Mouse (Mus musculus) intestine, postnatal 0 days (tissue): ENCODE results near the gene 4930432M17Rik. TPM values are rescaled to one million over a fixed set of nuclear protein-coding genes. Genes with fewer than 3 reads are reported as not detected.

ENCODE experiments used
- ATAC-seq: fragments of 200-750 bp; cut with Nextera tagmentation; 2 replicates; pipeline ENCODE4 v1.8.0; 2017; ENCODE audit warnings: mild to moderate bottlenecking, moderate TSS enrichment, moderate library complexity
- H3K27ac ChIP-seq: fragments of 300-500 bp; sonication (generic); 2 replicates; pipeline ENCODE4 v1.5.1; 2014; ENCODE audit warnings: mild to moderate bottlenecking, low read depth, low read length, moderate library complexity
- H3K27me3 ChIP-seq: fragments of 300-500 bp; sonication (generic); replicated peaks from 2 replicates; pipeline ENCODE4 v1.6.1; 2014; ENCODE audit warnings: low read length, mixed read lengths; ENCODE audit not compliant: control insufficient read depth, insufficient read depth
- H3K36me3 ChIP-seq: fragments of 300-500 bp; sonication (generic); 2 replicates; pipeline ENCODE4 v1.6.1; 2014; ENCODE audit warnings: mild to moderate bottlenecking, moderate library complexity; ENCODE audit not compliant: control insufficient read depth, insufficient read depth
- H3K4me1 ChIP-seq: fragments of 300-500 bp; sonication (generic); replicated peaks from 2 replicates; pipeline ENCODE4 v1.6.1; 2014; ENCODE audit warnings: antibody characterized with exemption, low read length, mixed read lengths; ENCODE audit not compliant: control insufficient read depth, insufficient read depth
- H3K4me2 ChIP-seq: fragments of 300-500 bp; sonication (generic); replicated peaks from 2 replicates; pipeline ENCODE4 v1.6.1; 2014; ENCODE audit warnings: low read depth, mild to moderate bottlenecking, moderate library complexity
- H3K4me3 ChIP-seq: fragments of 300-500 bp; sonication (generic); 2 replicates; pipeline ENCODE4 v1.5.1; 2014; ENCODE audit warnings: low read depth, low read length
- H3K9ac ChIP-seq: fragments of 300-500 bp; sonication (generic); 2 replicates; pipeline ENCODE4 v1.6.1; 2014; ENCODE audit warnings: mild to moderate bottlenecking, low read depth, low read length
- H3K9me3 ChIP-seq: fragments of 300-500 bp; sonication (generic); 2 replicates; pipeline ENCODE4 v1.6.1; 2016; ENCODE audit warnings: mixed run types; ENCODE audit not compliant: control insufficient read depth
- CTCF ChIP-seq: sonication (generic); IDR thresholded peaks from 2 replicates; pipeline ENCODE4 v1.5.1; 2016; ENCODE audit warnings: low read depth, mild to moderate bottlenecking, control low read depth, antibody characterized with exemption, moderate library complexity
- WGBS: fragments of 180-500 bp; shearing (Covaris S2); extraction: QIAGEN DNeasy Blood & Tissue Kit; methylation state at CpG from one replicate; pipeline ENCODE4 v1.1.7; 2014; 5-methylcytosine and 5-hydroxymethylcytosine counted together
- polyA plus RNA-seq: library from polyadenylated mRNA; unstranded; fragments of >200 nt; fragmentation: Nextera tagmentation; extraction: Ambion mirVana; gene quantifications from 2 replicates; pipeline ENCODE4 v1.2.1, GENCODE M21; 2015

Gene 4930432M17Rik
- polyA plus RNA-seq, 1 experiment from 2014 or later: not detected

DNA sequence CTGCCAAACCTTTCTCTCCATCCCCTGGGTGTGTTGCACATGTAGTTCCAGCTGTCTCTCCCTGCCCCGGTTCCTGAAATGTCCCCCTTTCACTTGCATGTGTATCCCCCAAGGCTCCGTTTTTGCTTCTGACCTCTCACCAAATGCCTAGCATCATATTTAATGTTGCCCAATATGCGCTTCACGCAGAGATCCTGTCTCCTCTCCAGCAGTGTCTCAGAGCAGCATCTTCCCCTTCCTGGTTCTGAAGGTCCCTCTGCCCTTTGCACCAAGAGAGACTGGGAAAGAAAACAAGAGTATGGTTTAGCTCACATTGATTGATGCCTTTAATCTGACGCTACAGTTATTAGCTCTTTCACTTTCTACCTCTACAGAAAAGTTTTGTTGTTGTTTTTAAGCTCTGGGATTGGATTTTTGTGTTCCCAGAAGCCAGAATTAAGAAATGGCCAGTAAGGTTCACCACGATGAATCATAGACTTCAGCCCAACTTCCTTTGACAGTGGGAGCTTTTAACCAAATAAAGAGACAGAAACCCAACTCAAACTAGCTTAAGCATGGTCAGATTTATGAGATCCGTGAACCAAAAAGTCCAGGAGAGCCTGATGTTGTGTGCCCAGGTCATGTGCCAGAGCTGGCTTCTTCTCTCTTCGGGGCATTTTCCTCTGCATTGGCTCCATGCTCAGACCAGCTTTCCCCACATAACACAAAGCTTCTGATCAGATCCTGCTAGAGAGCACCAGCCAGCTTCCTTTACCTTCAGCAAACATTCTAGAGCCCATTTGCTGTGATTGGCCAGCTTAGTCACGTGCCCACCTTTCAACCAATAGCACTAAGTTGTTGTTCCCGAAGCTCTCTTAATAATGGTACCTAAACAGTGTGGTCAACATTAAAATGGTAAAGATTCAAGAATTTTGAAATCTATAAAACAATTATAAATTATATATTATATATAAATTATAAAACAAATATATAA is 12.2 kb downstream of the 4930432M17Rik start:
- Histone ChIP-seq H3K9ac (no peak overlapping the region), H3K27me3 (0 out of 2 replicates have a peak, but pooled peaks cover 8% of the 10 kb centered on the region), H3K27ac (no peak overlapping the region), H3K4me3 (no peak overlapping the region), H3K9me3 (no peaks in the 10 kb centered on the region), H3K4me1 (no peaks in the 10 kb centered on the region), H3K36me3 (no peaks in the 10 kb centered on the region), H3K4me2 (no peak overlapping the region)
- no peak for TF ChIP-seq CTCF
- 73% methylated on average over 10 of the region's 10 CpGs for WGBS
- ATAC-seq: no peak

DNA sequence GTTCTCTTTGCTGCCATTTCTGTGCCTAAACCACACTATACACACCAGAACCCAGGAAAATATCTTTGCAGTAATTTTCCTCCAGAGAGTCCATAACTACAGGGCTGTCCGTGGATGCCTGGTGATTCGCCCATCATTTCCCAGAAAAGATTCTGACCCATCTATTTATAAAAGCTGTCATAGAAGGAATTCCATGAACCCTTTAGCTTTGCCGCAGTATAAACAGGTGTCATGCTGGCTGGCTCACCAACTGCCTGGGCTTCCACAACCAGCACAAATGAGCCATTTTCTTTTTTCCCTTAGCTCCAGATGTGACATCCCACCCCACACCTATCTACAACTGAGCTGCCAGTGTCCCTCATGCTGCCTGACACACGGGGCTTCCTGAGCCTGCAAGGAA is 14.0 kb downstream of the 4930432M17Rik start:
- H3K4me1 ChIP-seq: no peaks in the 10 kb centered on the region
- H3K9me3 ChIP-seq: no peaks in the 10 kb centered on the region
- H3K4me3 ChIP-seq: no peak overlapping the region
- H3K4me2 ChIP-seq: no peak overlapping the region
- H3K9ac ChIP-seq: no peak overlapping the region
- TF ChIP-seq CTCF: no peak
- 0 out of 2 replicates have a peak, but pooled peaks cover 8% of the 10 kb centered on the region for H3K27me3 ChIP-seq
- H3K36me3 ChIP-seq: no peaks in the 10 kb centered on the region
- 55% methylated on average over 4 of the region's 4 CpGs for WGBS
- no peak overlapping the region for H3K27ac ChIP-seq
- no peak for ATAC-seq

DNA sequence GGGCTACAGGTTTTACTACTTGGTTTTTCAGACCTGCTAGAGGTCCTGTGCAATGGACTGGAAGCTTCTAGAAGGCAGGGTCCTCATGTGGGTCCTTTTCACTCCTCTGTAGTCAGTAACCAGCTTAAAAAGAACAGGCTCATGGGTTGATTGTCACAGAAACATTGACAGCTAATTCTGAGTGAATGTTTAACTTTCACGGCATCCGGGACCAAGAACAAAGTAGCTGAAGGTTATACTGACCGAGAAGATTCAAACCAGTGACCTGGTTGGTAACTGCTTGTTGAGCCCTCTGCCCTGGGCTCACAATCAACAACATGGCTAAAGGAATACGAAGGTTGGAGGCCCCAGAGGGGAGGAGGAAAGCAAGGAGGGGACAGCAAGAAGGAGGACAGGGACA is 14.4 kb downstream of the 4930432M17Rik start:
- Histone ChIP-seq H3K27ac (no peak overlapping the region), H3K9ac (no peak overlapping the region), H3K9me3 (no peaks in the 10 kb centered on the region), H3K4me3 (no peak overlapping the region), H3K27me3 (0 out of 2 replicates have a peak, but pooled peaks cover 8% of the 10 kb centered on the region), H3K36me3 (no peaks in the 10 kb centered on the region), H3K4me2 (no peak overlapping the region), H3K4me1 (no peaks in the 10 kb centered on the region)
- no peak for ATAC-seq
- no peak for TF ChIP-seq CTCF
- 35% methylated on average over 4 of the region's 4 CpGs for WGBS

DNA sequence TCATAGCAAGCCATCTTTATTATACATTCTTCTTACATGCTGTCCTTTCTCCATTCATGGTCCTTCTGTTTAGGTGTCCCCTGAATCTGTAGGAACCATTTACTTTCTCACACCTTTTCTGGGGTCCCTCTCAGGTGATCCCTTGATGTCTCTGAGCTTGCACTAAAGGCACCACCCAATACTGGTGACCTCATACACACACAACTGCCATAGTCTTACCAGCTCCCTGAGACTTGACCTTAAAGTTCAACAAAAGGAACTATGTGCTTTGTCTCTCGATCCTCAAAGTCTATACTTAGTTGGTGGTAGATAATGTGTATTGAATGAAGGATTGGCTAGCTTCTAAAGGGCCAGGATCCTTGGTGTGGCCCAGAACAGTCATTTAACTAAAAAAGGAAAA is 15.4 kb downstream of the 4930432M17Rik start:
- no peaks in the 10 kb centered on the region for H3K36me3 ChIP-seq
- no peaks in the 10 kb centered on the region for H3K4me1 ChIP-seq
- H3K27ac ChIP-seq: no peak overlapping the region
- H3K9ac ChIP-seq: no peak overlapping the region
- 75% methylated on average over 1 of the region's 1 CpGs for WGBS
- H3K4me3 ChIP-seq: no peak overlapping the region
- no peak for TF ChIP-seq CTCF
- no peak for ATAC-seq
- no peaks in the 10 kb centered on the region for H3K9me3 ChIP-seq
- peaks cover 10% of the 10 kb centered on the region; the same call in 1 of the 2 replicates for H3K27me3 ChIP-seq
- no peak overlapping the region for H3K4me2 ChIP-seq

DNA sequence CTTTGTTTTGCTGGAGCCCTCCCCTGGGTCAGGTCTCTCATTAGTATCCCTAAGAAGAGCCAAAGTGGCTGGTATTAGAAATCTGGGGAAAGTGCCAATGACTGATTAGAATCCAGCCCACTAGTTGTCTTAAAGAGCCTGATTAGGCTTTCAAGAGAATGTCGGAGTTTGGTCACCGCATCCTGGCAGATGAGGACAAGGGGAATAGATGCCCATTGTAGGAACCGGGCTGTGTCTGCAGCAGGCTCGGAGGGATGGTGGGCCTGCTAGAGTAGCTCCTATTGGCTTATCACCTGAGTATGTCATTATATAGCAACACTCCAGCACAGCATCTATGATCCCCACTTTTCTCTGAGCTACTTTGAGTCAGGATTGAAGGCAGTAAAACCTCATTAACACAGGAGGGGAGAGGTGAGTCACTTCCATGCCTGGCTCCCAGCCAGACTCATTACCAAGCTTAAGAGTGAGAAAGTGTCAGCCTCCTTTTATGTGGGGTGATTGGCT is 15.9 kb downstream of the 4930432M17Rik start:
- 59% methylated on average over 4 of the region's 4 CpGs for WGBS
- Histone ChIP-seq H3K27me3 (peaks cover 15% of the 10 kb centered on the region; the same call in 1 of the 2 replicates), H3K4me3 (no peak overlapping the region), H3K27ac (no peak overlapping the region), H3K4me1 (no peaks in the 10 kb centered on the region), H3K9me3 (no peaks in the 10 kb centered on the region), H3K4me2 (no peak overlapping the region), H3K36me3 (no peaks in the 10 kb centered on the region), H3K9ac (no peak overlapping the region)
- ATAC-seq: peak; percentile 79
- TF ChIP-seq CTCF: no peak

DNA sequence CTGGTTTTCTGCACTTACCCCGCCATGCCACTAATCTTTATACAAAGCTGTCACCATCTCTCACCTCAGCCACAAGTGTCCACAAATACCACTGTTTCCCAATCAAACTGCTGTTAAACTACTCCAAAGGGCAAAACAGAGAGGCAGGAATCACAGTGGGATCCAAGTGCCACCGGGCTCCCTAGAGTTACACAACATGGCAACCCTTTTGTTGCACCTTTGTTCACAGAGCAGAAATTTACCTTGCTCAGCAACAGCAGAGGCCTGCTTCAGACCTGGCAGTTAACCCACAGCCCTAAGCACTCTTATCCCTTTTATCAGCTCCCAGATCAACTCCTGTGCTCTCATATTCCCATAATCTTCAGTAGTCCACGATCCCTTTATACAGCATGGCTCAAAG is 17.2 kb downstream of the 4930432M17Rik start:
- Histone ChIP-seq H3K4me3 (no peak overlapping the region), H3K9me3 (no peaks in the 10 kb centered on the region), H3K4me2 (no peak overlapping the region), H3K9ac (no peak overlapping the region), H3K27ac (no peak overlapping the region), H3K27me3 (peaks cover 16% of the 10 kb centered on the region; the same call in 1 of the 2 replicates), H3K36me3 (no peaks in the 10 kb centered on the region), H3K4me1 (no peaks in the 10 kb centered on the region)
- WGBS: 74% methylated on average over 3 of the region's 3 CpGs
- TF ChIP-seq CTCF: no peak
- ATAC-seq: 0 out of 2 replicates have a peak, but pooled peaks have one; percentile 12
